Mouse (Mus musculus) embryonic facial prominence, embryonic 15.5 days (tissue): ENCODE data around the gene Rps12-ps3. TPM values are rescaled to one million over a fixed set of nuclear protein-coding genes. Genes with fewer than 3 reads are reported as not detected.

ENCODE experiments used
- ATAC-seq: fragments of 200-750 bp; cut with Nextera tagmentation; 2 replicates; pipeline ENCODE4 v1.8.0; 2017; ENCODE audit warnings: low read depth, moderate TSS enrichment; ENCODE audit not compliant: insufficient number of reproducible peaks, low FRiP score, low TSS enrichment
- H3K27ac ChIP-seq: fragments of 300-500 bp; sonication (generic); replicated peaks from 2 replicates; pipeline ENCODE4 v1.5.1; 2015; ENCODE audit warnings: mild to moderate bottlenecking, inconsistent platforms
- H3K27me3 ChIP-seq: fragments of 300-500 bp; sonication (generic); 2 replicates; pipeline ENCODE4 v1.6.1; 2015; ENCODE audit warnings: inconsistent platforms
- H3K36me3 ChIP-seq: fragments of 300-500 bp; sonication (generic); 2 replicates; pipeline ENCODE4 v1.6.1; 2015; ENCODE audit warnings: mild to moderate bottlenecking, inconsistent platforms
- H3K4me1 ChIP-seq: fragments of 300-500 bp; sonication (generic); 2 replicates; pipeline ENCODE4 v1.6.1; 2015; ENCODE audit warnings: inconsistent platforms
- H3K4me2 ChIP-seq: fragments of 300-500 bp; sonication (generic); replicated peaks from 2 replicates; pipeline ENCODE4 v1.6.1; 2015; ENCODE audit warnings: mild to moderate bottlenecking, inconsistent platforms
- H3K4me3 ChIP-seq: fragments of 300-500 bp; sonication (generic); replicated peaks from 2 replicates; pipeline ENCODE4 v1.5.1; 2015; ENCODE audit warnings: mild to moderate bottlenecking, inconsistent platforms
- H3K9ac ChIP-seq: fragments of 300-500 bp; sonication (generic); 2 replicates; pipeline ENCODE4 v1.6.1; 2015; ENCODE audit warnings: inconsistent platforms
- H3K9me3 ChIP-seq: fragments of 300-500 bp; sonication (generic); replicated peaks from 2 replicates; pipeline ENCODE4 v1.6.1; 2016; ENCODE audit warnings: inconsistent platforms
- WGBS: fragments of 180-500 bp; shearing (Covaris S2); methylation state at CpG from one replicate; pipeline ENCODE4 v1.1.7; 2015; 5-methylcytosine and 5-hydroxymethylcytosine counted together
- polyA plus RNA-seq: library from polyadenylated mRNA; unstranded; fragments of >200 nt; fragmentation: Nextera tagmentation; extraction: Ambion mirVana; gene quantifications from 2 replicates; pipeline ENCODE4 v1.2.1, GENCODE M21; 2015

The Rps12-ps3 gene
- 13.0 and 35.2 TPM in 2 replicates for polyA plus RNA-seq

DNA sequence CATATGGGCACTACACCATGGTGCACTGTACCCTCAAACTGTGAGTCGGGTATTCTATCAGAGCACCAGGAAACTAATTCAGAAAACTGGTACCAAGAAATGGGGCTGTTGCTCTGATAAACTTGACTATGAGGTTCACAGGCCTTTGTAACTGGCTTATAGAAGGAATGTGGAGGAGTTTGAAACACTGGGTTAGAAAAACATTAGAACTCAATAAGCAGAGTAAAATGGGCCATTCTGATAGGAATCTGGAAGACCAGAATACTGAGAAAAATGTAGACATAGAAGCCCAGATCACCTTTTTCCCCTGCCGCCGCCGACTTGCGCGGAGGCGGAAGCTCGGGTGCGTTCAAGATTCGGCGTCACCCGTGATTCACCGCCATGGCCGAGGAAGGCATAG, at the start of gene Rps12-ps3:
Rps12-ps3 (plus strand) TSS at position 301 of the 400 bp plus-strand sequence.
- Histone ChIP-seq H3K4me2 (no peak within 1 kb of the TSS), H3K27ac (no peak within 1 kb of the TSS), H3K9ac (no peak within 1 kb of the TSS), H3K4me3 (no peak within 1 kb of the TSS), H3K9me3 (no peaks in the 10 kb centered on the region), H3K36me3 (no peaks in the 10 kb centered on the region), H3K4me1 (no peaks in the 10 kb centered on the region), H3K27me3 (no peaks in the 10 kb centered on the region)
- no peak for ATAC-seq
- 92% methylated on average over 12 of the region's 14 CpGs for WGBS

GRCm38 (mm10) chr19:59273190-59273589, 48.9 kb upstream of the Rps12-ps3 start:
- WGBS = 87% methylated on average over 7 of the region's 7 CpGs
- Histone ChIP-seq H3K4me2 (no peak overlapping the region), H3K27me3 (no peaks in the 10 kb centered on the region), H3K9me3 (no peaks in the 10 kb centered on the region), H3K27ac (no peak overlapping the region), H3K4me3 (no peak overlapping the region), H3K9ac (no peak overlapping the region), H3K4me1 (no peaks in the 10 kb centered on the region), H3K36me3 (no peaks in the 10 kb centered on the region)
- no peak for ATAC-seq

- no peak overlapping the region for H3K9ac ChIP-seq
- H3K27me3 ChIP-seq = no peaks in the 10 kb centered on the region
- no peak overlapping the region for H3K27ac ChIP-seq
- H3K4me1 ChIP-seq = no peaks in the 10 kb centered on the region
- no peaks in the 10 kb centered on the region for H3K9me3 ChIP-seq
- H3K4me3 ChIP-seq = no peak overlapping the region
- peak; percentile 15; the same call in 1 of the 2 replicates for ATAC-seq
- no peaks in the 10 kb centered on the region for H3K36me3 ChIP-seq
- 71% methylated on average over 7 of the region's 7 CpGs for WGBS
- H3K4me2 ChIP-seq = no peak overlapping the region
Observed at GRCm38 (mm10) chr19:59276354-59276753, 45.7 kb upstream of the Rps12-ps3 start.

DNA sequence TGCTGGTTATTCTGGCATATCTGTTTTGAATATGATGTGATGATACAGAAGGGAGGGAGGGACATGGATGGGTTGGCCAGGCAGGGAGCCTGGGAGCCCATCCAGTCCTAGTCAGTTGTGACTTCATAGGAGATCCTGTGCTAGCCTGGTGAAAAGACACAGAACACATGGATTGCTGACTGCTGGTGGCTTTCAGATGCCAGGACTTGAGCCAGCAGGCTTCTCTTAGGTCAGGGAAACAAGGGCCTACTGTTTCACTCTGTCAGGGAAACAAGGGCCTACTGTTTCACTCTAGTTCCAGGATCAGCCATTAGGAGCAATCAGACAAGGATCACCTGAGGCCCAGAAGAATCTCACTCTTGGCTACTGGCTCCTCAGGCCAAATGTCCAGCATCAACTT, 41.2 kb upstream of the Rps12-ps3 start:
- Histone ChIP-seq H3K9ac (no peak overlapping the region), H3K9me3 (no peaks in the 10 kb centered on the region)

GRCm38 (mm10) chr19:59282001-59282400, 40.1 kb upstream of the Rps12-ps3 start:
- H3K27ac ChIP-seq = no peak overlapping the region
- ATAC-seq = no peak
- no peaks in the 10 kb centered on the region for H3K27me3 ChIP-seq
- no peaks in the 10 kb centered on the region for H3K36me3 ChIP-seq
- no peak overlapping the region for H3K4me2 ChIP-seq
- H3K4me1 ChIP-seq = no peaks in the 10 kb centered on the region
- H3K9me3 ChIP-seq = no peaks in the 10 kb centered on the region
- H3K9ac ChIP-seq = no peak overlapping the region
- no peak overlapping the region for H3K4me3 ChIP-seq
- 85% methylated on average over 3 of the region's 3 CpGs for WGBS

More for the DNA sequence above, 41.2 kb upstream of the Rps12-ps3 start:
- Histone ChIP-seq H3K36me3 (no peaks in the 10 kb centered on the region), H3K27ac (no peak overlapping the region), H3K27me3 (no peaks in the 10 kb centered on the region), H3K4me1 (no peaks in the 10 kb centered on the region), H3K4me2 (no peak overlapping the region), H3K4me3 (no peak overlapping the region)
- no peak for ATAC-seq

GRCm38 (mm10) chr19:59289042-59289441, 33.0 kb upstream of the Rps12-ps3 start:
- Histone ChIP-seq H3K36me3 (no peaks in the 10 kb centered on the region), H3K9ac (no peak overlapping the region), H3K9me3 (no peaks in the 10 kb centered on the region), H3K27ac (no peak overlapping the region), H3K4me1 (no peaks in the 10 kb centered on the region), H3K4me2 (no peak overlapping the region), H3K4me3 (no peak overlapping the region), H3K27me3 (no peaks in the 10 kb centered on the region)
- no peak for ATAC-seq

DNA sequence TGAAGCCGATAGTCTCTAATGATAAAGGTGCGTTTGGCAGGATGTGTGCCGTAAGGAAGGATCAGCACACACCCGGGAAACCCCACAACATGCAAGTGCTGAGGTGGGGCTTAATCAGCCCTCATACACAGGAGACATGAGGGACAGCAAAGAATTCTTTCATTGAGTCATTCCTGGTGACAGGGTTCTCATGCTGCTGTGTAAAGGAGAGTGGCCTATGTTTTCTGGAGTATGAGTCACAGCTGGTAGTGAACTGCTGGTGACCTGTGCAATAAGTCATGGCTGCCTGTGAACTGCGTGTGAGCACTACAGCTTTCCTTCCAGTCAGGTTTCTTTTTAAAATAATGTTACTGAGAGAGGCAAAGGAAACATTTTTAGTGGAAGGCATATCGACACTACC, 32.3 kb upstream of the Rps12-ps3 start:
- ATAC-seq = no peak
- Histone ChIP-seq H3K27me3 (no peaks in the 10 kb centered on the region), H3K4me1 (no peaks in the 10 kb centered on the region), H3K4me2 (no peak overlapping the region), H3K4me3 (no peak overlapping the region), H3K9me3 (no peaks in the 10 kb centered on the region), H3K9ac (no peak overlapping the region), H3K36me3 (no peaks in the 10 kb centered on the region), H3K27ac (no peak overlapping the region)
- WGBS = 86% methylated on average over 6 of the region's 6 CpGs

- no peak for ATAC-seq
- H3K9me3 ChIP-seq = no peaks in the 10 kb centered on the region
- whole genome bisulfite sequencing = 78% methylated on average over 5 of the region's 5 CpGs
- H3K27ac ChIP-seq = no peak overlapping the region
- H3K27me3 ChIP-seq = no peaks in the 10 kb centered on the region
- H3K36me3 ChIP-seq = no peaks in the 10 kb centered on the region
- no peak overlapping the region for H3K4me3 ChIP-seq
- no peak overlapping the region for H3K9ac ChIP-seq
- H3K4me1 ChIP-seq = no peaks in the 10 kb centered on the region
- H3K4me2 ChIP-seq = no peak overlapping the region
Observed at GRCm38 (mm10) chr19:59292183-59292839, 29.8 kb upstream of the Rps12-ps3 start.

GRCm38 (mm10) chr19:59315308-59315707, 6.8 kb upstream of the Rps12-ps3 start:
- no peaks in the 10 kb centered on the region for H3K9me3 ChIP-seq

DNA sequence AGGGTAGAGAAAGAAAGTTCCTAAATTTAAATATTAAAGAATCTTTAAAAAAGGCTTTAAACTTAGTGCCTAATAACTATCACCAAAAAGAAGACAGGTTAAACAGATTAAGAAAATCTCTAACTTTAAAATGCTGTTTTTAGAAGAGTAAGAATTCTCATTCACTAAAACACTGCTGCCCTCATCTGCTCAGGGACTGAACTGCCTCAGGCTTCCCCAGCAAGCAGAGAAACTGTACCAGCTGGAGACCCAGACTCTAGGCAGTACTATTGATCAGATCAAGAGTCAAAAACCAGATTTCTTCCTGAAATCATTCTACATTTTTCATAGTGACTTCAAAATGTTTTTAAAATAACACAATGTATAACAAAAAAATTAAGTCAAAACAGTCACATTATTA, 5.5 kb upstream of the Rps12-ps3 start:
- ATAC-seq = no peak
- no peak overlapping the region for H3K27ac ChIP-seq
- no peaks in the 10 kb centered on the region for H3K36me3 ChIP-seq
- H3K27me3 ChIP-seq = no peaks in the 10 kb centered on the region
- no peak overlapping the region for H3K4me2 ChIP-seq
- no peak overlapping the region for H3K4me3 ChIP-seq
- H3K4me1 ChIP-seq = no peaks in the 10 kb centered on the region
- H3K9ac ChIP-seq = no peak overlapping the region
- H3K9me3 ChIP-seq = no peaks in the 10 kb centered on the region

More at GRCm38 (mm10) chr19:59315308-59315707, 6.8 kb upstream of the Rps12-ps3 start:
- Histone ChIP-seq H3K4me2 (no peak overlapping the region), H3K4me1 (no peaks in the 10 kb centered on the region), H3K27me3 (no peaks in the 10 kb centered on the region), H3K4me3 (no peak overlapping the region), H3K9ac (no peak overlapping the region), H3K27ac (no peak overlapping the region), H3K36me3 (no peaks in the 10 kb centered on the region)
- no peak for ATAC-seq

- Histone ChIP-seq H3K4me1 (no peaks in the 10 kb centered on the region), H3K36me3 (no peaks in the 10 kb centered on the region), H3K9ac (no peak overlapping the region), H3K4me3 (no peak overlapping the region), H3K9me3 (no peaks in the 10 kb centered on the region), H3K27me3 (no peaks in the 10 kb centered on the region), H3K4me2 (no peak overlapping the region), H3K27ac (no peak overlapping the region)
- no peak for ATAC-seq
Observed at GRCm38 (mm10) chr19:59330816-59331225, 8.7 kb downstream of the Rps12-ps3 start.

GRCm38 (mm10) chr19:59336655-59337054, 14.6 kb downstream of the Rps12-ps3 start:
- ATAC-seq = no peak
- Histone ChIP-seq H3K36me3 (no peaks in the 10 kb centered on the region), H3K9ac (no peak overlapping the region), H3K27me3 (no peaks in the 10 kb centered on the region), H3K4me2 (no peak overlapping the region), H3K9me3 (no peaks in the 10 kb centered on the region), H3K27ac (no peak overlapping the region), H3K4me1 (no peaks in the 10 kb centered on the region), H3K4me3 (no peak overlapping the region)
- 97% methylated on average over 1 of the region's 1 CpGs for WGBS
